In genomic region chr3:151771074-151771473, GRCm38 (mm10) we compare ENCODE assay signal across 10 mouse cellular contexts. TPM values are rescaled to one million over a fixed set of nuclear protein-coding genes. Genes with fewer than 3 reads are reported as not detected.
DNase-seq lines count a peak whose midpoint lies in the region; ATAC-seq lines count a peak whose summit lies in the region.
"Had no signal": no experiment of that assay in that cellular context is flagged by ENCODE, and none has a peak within 500 bp of the region (broad histone marks: within the 10 kb centered on the region; RNA-seq: fewer than 3 reads in every experiment).

No protein-coding gene starts in this region.

- no peaks in the 10 kb centered on the region for H3K27me3 ChIP-seq in hindbrain, embryonic 10.5 days (ENCODE audit: insufficient read depth, poor library complexity, severe bottlenecking)
- H3K27me3 ChIP-seq in hindbrain, embryonic 13.5 days, result no peaks in the 10 kb centered on the region
- H3K27me3 ChIP-seq: embryonic facial prominence, embryonic 15.5 days had no signal

- no peak overlapping the region for H3K9ac ChIP-seq in hindbrain, embryonic 13.5 days
- H3K9ac ChIP-seq: embryonic facial prominence, embryonic 15.5 days had no signal

- H3K4me3 ChIP-seq in hindbrain, embryonic 10.5 days, result no peak overlapping the region
- no peak overlapping the region for H3K4me3 ChIP-seq in hindbrain, embryonic 13.5 days
- H3K4me3 ChIP-seq: embryonic facial prominence, embryonic 15.5 days had no signal

- no peaks in the 10 kb centered on the region for H3K4me1 ChIP-seq in hindbrain, embryonic 10.5 days (replicated peaks)
- no peaks in the 10 kb centered on the region for H3K4me1 ChIP-seq in hindbrain, embryonic 13.5 days (replicated peaks)
- H3K4me1 ChIP-seq: embryonic facial prominence, embryonic 15.5 days had no signal

- ATAC-seq in hindbrain, embryonic 13.5 days (ENCODE audit: low FRiP score), result no peak
- peak; percentile 51 for ATAC-seq in CD4-positive, CD25-positive, alpha-beta regulatory T cell, adult 4 months

- no peak overlapping the region for H3K4me2 ChIP-seq in hindbrain, embryonic 13.5 days
- H3K4me2 ChIP-seq: embryonic facial prominence, embryonic 15.5 days had no signal

- peak; percentile 20 for DNase-seq in hindbrain, embryonic 10.5 days (ENCODE audit: low spot score)
- peak; percentile 53 to 56 for DNase-seq in adrenal gland, adult 18-20 months (ENCODE audit: low spot score in 2 of 2)
- peak; percentile 18 for DNase-seq in embryo, embryonic 9.5 days (ENCODE audit: extremely low spot score)
- peak; percentile 72 to 88 for DNase-seq in kidney, postnatal 36 days
- DNase-seq in lung, postnatal 10 days, result peak; percentile 64
- DNase-seq in thymus, postnatal 4 days, result peak; percentile 60

- no peaks in the 10 kb centered on the region for H3K36me3 ChIP-seq in hindbrain, embryonic 10.5 days
- H3K36me3 ChIP-seq in hindbrain, embryonic 13.5 days, result no peaks in the 10 kb centered on the region
- H3K36me3 ChIP-seq: embryonic facial prominence, embryonic 15.5 days had no signal

- H3K9me3 ChIP-seq in hindbrain, embryonic 10.5 days, result no peaks in the 10 kb centered on the region
- H3K9me3 ChIP-seq in hindbrain, embryonic 13.5 days, result no peaks in the 10 kb centered on the region
- H3K9me3 ChIP-seq: embryonic facial prominence, embryonic 15.5 days had no signal

- H3K27ac ChIP-seq in hindbrain, embryonic 10.5 days, result no peak overlapping the region
- no peak overlapping the region for H3K27ac ChIP-seq in hindbrain, embryonic 13.5 days
- H3K27ac ChIP-seq: embryonic facial prominence, embryonic 15.5 days; macrophage had no signal

- 64% methylated on average over 3 of the region's 3 CpGs for WGBS in hindbrain, embryonic 10.5 days
- 68% methylated on average over 3 of the region's 3 CpGs for WGBS in hindbrain, embryonic 13.5 days

RNA-seq across cellular contexts. Expression of gene Ifi44l, which starts 8.4 kb away (rescaled TPM):
- not detected in 2 replicates for polyA plus RNA-seq in hindbrain, embryonic 10.5 days (2016; fragmentation: Nextera tagmentation; extraction: Ambion mirVana)
- 0.14 TPM in 1 of 2 replicates, not detected in the other for polyA plus RNA-seq in hindbrain, embryonic 13.5 days (2015; fragmentation: Nextera tagmentation; extraction: Ambion mirVana)
- polyA plus RNA-seq in CD4-positive, CD25-positive, alpha-beta regulatory T cell, adult 4 months (2017; shearing (Covaris generic)), result under 1 TPM in 1 of 2 experiments, not detected in 1; 0.78 TPM
- total RNA-seq in adrenal gland, adult 18-20 months (2021), result not detected
- polyA plus RNA-seq: macrophage had no signal

RNA-seq across cellular contexts. Expression of gene Ifi44, which starts 21.3 kb away (rescaled TPM):
- 0.05 TPM in 1 of 2 replicates, not detected in the other for polyA plus RNA-seq in hindbrain, embryonic 10.5 days (2016; fragmentation: Nextera tagmentation; extraction: Ambion mirVana)
- 0.08 TPM in 2 replicates for polyA plus RNA-seq in hindbrain, embryonic 13.5 days (2015; fragmentation: Nextera tagmentation; extraction: Ambion mirVana)
- polyA plus RNA-seq in CD4-positive, CD25-positive, alpha-beta regulatory T cell, adult 4 months (2017; shearing (Covaris generic)), result 10 to 100 TPM in 1 of 2 experiments, 1 to 10 TPM in 1; 7.4 to 10.6 TPM
- 1 to 10 TPM; 4.5 to 7.0 TPM for total RNA-seq in adrenal gland, adult 18-20 months (2021)

Comparison
In these comparisons a context has a peak if more than half of its experiments do, and no peak if none do; other contexts are left out.
1. DNase-seq: peak in every context shown above with its lines; median percentile 80 in kidney, postnatal 36 days; 64 in lung, postnatal 10 days; 60 in thymus, postnatal 4 days; 54 in adrenal gland, adult 18-20 months; 20 in hindbrain, embryonic 10.5 days; 18 in embryo, embryonic 9.5 days.